Mouse (Mus musculus) liver, embryonic 15.5 days (tissue): ENCODE measurements at regions not wholly inside any gene's neighbourhood (a gene's known extent, or its start where the extent isn't known, plus 50 kb on each side); places are given as distances from the start of the nearest gene placed in this dataset.
A peak's percentile ranks its signal among the peaks of the same experiment; 100 is the strongest.

Experiments used
- ATAC-seq: fragments of 200-750 bp; cut with Nextera tagmentation; 2 replicates; pipeline ENCODE4 v1.8.0; 2017; ENCODE audit warnings: moderate number of reproducible peaks, mild to moderate bottlenecking, moderate library complexity; ENCODE audit not compliant: insufficient read depth
- H3K27ac ChIP-seq: fragments of 300-500 bp; sonication (generic); replicated peaks from 2 replicates; pipeline ENCODE4 v1.5.1; 2015; ENCODE audit warnings: mild to moderate bottlenecking, inconsistent platforms
- H3K27me3 ChIP-seq: fragments of 300-500 bp; sonication (generic); 2 replicates; pipeline ENCODE4 v1.6.1; 2015; ENCODE audit warnings: mild to moderate bottlenecking, inconsistent platforms
- H3K36me3 ChIP-seq: fragments of 300-500 bp; sonication (generic); replicated peaks from 2 replicates; pipeline ENCODE4 v1.6.1; 2015; ENCODE audit warnings: moderate library complexity, mild to moderate bottlenecking, inconsistent platforms
- H3K4me1 ChIP-seq: fragments of 300-500 bp; sonication (generic); replicated peaks from 2 replicates; pipeline ENCODE4 v1.6.1; 2015; ENCODE audit warnings: inconsistent platforms
- H3K4me2 ChIP-seq: fragments of 300-500 bp; sonication (generic); 2 replicates; pipeline ENCODE4 v1.6.1; 2015; ENCODE audit warnings: moderate library complexity, mild to moderate bottlenecking, inconsistent platforms
- H3K4me3 ChIP-seq: fragments of 300-500 bp; sonication (generic); replicated peaks from 2 replicates; pipeline ENCODE4 v1.5.1; 2015; ENCODE audit warnings: mild to moderate bottlenecking, inconsistent platforms
- H3K9ac ChIP-seq: fragments of 300-500 bp; sonication (generic); 2 replicates; pipeline ENCODE4 v1.6.1; 2015; ENCODE audit warnings: moderate library complexity, mild to moderate bottlenecking, inconsistent platforms
- H3K9me3 ChIP-seq: fragments of 300-500 bp; sonication (generic); replicated peaks from 2 replicates; pipeline ENCODE4 v1.6.1; 2016; ENCODE audit warnings: inconsistent platforms
- WGBS: fragments of 180-500 bp; shearing (Covaris S2); methylation state at CpG from one replicate; pipeline ENCODE4 v1.1.7; 2015; ENCODE audit warnings: mixed read lengths; ENCODE audit not compliant: insufficient replicate concordance; 5-methylcytosine and 5-hydroxymethylcytosine counted together

- Histone ChIP-seq H3K4me1 (peaks cover 35% of the 10 kb centered on the region), H3K9me3 (no peaks in the 10 kb centered on the region), H3K4me3 (no peak overlapping the region), H3K4me2 (no peak overlapping the region), H3K9ac (no peak overlapping the region), H3K36me3 (no peaks in the 10 kb centered on the region), H3K27me3 (no peaks in the 10 kb centered on the region), H3K27ac (peak overlapping the region; percentile 67)
- ATAC-seq = no peak
- 56% methylated on average over 15 of the region's 15 CpGs for WGBS
Measured at GRCm38 (mm10) chr13:37715770-37716693, 62.2 kb upstream of the Rreb1 start.

- Histone ChIP-seq H3K4me3 (no peak overlapping the region), H3K9me3 (no peaks in the 10 kb centered on the region), H3K36me3 (no peaks in the 10 kb centered on the region), H3K27me3 (no peaks in the 10 kb centered on the region), H3K27ac (no peak overlapping the region), H3K9ac (no peak overlapping the region), H3K4me1 (peaks cover 35% of the 10 kb centered on the region), H3K4me2 (no peak overlapping the region)
- ATAC-seq = no peak
- 50% methylated on average over 1 of the region's 1 CpGs for WGBS
Measured at GRCm38 (mm10) chr13:37717793-37718192, 60.4 kb upstream of the Rreb1 start.

- Histone ChIP-seq H3K4me1 (peaks cover 29% of the 10 kb centered on the region), H3K4me3 (no peak overlapping the region), H3K4me2 (no peak overlapping the region), H3K27ac (no peak overlapping the region), H3K27me3 (no peaks in the 10 kb centered on the region), H3K9me3 (no peaks in the 10 kb centered on the region), H3K36me3 (no peaks in the 10 kb centered on the region), H3K9ac (no peak overlapping the region)
- 15% methylated on average over 4 of the region's 4 CpGs for whole genome bisulfite sequencing
- ATAC-seq = peak; percentile 19; the same call in 1 of the 2 replicates
Measured at GRCm38 (mm10) chr13:37718364-37718763, 59.8 kb upstream of the Rreb1 start.
